Mouse (Mus musculus): Measurements from ENCODE around the gene Rsc1a1. TPM values are rescaled to one million over a fixed set of nuclear protein-coding genes. Genes with fewer than 3 reads are reported as not detected.

Rsc1a1 gene
- total RNA-seq (2021), result under 1 TPM in 1 of 2 experiments, not detected in 1; 1.00 TPM

- intact Hi-C loops (cut with DNase I), result no loop called here
- no peak for DNase-seq
Measured at GRCm38 (mm10) chr4:141685499-141685898, at the start of gene Rsc1a1. TSS of gene Rsc1a1 (minus strand) at chr4:141685599.

GRCm38 (mm10) chr4:141735206-141735560 lies 49.8 kb upstream of the Rsc1a1 start:
- no peak for DNase-seq
- intact Hi-C loops (cut with DNase I), result no loop called here

DNA sequence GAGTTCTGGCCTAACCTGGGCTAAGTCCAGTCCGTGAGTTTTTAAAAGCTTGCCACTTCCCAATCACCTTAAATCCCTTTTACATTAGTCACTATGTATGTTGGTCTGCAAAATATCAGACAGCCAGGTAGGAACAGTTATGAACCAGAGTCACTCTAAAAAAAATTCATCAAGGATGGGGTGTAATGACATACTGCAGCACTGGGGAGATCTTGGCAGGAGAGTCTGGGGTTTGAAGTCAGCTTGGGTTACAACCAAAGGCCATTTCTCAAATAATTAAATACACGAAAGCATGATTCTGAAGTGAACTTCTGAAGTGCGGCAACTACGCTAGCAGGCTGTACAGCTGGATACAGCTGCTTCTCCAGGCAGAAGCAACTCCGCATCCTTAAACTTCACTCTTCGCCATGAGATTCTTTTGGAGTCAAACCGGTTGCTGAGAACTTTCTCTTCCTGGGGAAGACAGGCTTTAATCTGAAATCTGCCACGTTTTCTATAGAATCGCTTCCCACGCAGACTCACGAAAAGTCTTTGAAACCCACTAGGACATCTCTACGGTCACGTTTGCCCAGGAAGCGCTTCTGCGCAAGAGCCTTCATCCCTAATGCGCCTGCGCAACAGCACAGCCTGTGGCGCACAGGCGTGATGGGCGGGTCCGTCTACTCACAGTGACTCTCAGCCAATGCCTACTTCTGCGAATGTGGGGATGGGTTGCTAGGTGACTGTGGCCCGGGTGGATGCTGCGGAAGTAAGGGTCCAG lies 49.2 kb upstream of the Rsc1a1 start:
- peak; percentile 83 to 87 for DNase-seq
- intact Hi-C loops (cut with DNase I), result no loop called here

GRCm38 (mm10) chr4:141731766-141732165 lies 46.4 kb upstream of the Rsc1a1 start:
- intact Hi-C loops (cut with DNase I), result no loop called here
- DNase-seq, result no peak

DNA sequence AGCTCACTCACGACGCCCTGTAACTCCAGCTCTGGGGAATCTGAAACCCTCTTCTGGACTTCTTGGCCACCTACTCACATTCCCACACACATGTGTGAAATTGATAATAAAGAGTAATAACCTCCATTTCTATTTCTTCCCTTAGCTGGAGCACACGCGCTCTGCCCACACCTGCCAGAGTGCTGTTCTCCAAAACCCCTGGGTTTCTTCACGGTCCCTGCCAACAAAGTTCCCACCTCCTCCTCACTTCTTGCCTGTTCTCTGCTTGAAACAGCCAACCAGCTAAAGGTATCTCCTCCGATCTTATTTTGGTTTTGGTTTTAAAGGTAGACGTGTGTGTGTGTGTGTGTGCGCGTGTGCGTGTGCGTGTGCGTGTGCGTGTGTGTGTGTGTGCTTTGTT lies 45.0 kb upstream of the Rsc1a1 start:
- DNase-seq, result no peak
- intact Hi-C loops (cut with DNase I), result no loop called here

- no peak for DNase-seq
- intact Hi-C loops (cut with DNase I), result no loop called here
Measured at GRCm38 (mm10) chr4:141729266-141729665, 43.9 kb upstream of the Rsc1a1 start.

GRCm38 (mm10) chr4:141725738-141726137 lies 40.3 kb upstream of the Rsc1a1 start:
- intact Hi-C loops (cut with DNase I), result no loop called here
- DNase-seq, result no peak

DNA sequence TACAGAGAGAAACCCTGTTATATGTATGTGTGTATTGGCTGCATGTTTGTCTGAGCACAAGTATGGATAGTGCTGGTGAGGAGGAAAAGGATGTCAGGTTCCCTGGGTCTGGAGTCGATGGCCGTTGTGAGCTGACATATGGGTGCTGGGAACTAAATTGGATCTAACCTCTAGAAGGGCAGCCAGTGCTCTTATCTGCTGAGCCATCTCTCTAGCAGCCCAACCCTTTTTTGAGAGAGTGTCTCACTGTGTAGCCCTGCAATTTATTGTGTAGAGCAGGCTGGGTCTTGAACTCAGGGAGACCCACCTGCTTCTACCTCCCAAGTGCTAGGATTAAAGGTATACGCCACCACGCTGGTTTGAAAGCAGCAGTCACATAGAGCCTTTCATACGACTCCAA lies 39.9 kb upstream of the Rsc1a1 start:
- DNase-seq, result no peak
- intact Hi-C loops (cut with DNase I), result no loop called here

- DNase-seq, result no peak
- intact Hi-C loops (cut with DNase I), result loop anchor here (5.0 kb wide), 2 partner anchors 43 to 63 kb away; no protein-coding TSS in a partner anchor
Measured at GRCm38 (mm10) chr4:141724594-141724993, 39.2 kb upstream of the Rsc1a1 start.

DNA sequence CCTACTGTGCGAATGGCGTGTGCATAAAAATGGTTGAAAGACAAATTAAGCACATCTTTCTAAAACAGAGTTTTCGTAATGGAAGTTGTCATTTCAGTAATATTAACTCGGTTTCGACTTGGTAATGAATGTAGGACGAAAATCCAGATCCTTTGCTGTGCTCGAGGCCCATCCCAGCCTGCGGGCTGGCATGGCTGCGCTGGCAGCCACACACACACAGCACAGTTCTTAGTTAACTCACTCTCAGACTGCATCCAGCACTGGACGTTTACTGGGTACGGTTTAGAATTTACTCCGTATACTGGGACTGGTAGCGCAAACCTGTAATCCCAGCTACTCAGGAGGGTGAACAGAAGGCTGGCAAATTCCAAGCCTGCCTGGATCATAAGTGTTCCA lies 38.3 kb upstream of the Rsc1a1 start:
- intact Hi-C loops (cut with DNase I), result loop anchor here (2.0 to 5.0 kb wide), 3 partner anchors 44 to 64 kb away; no protein-coding TSS in a partner anchor
- DNase-seq, result no peak

- peak; percentile 92 to 94 for DNase-seq
- intact Hi-C loops (cut with DNase I), result loop anchor here (2.0 to 5.0 kb wide), 3 partner anchors 44 to 64 kb away; no protein-coding TSS in a partner anchor
Measured at GRCm38 (mm10) chr4:141722731-141723672, 37.6 kb upstream of the Rsc1a1 start, which contains the start of gene Ddi2. TSS of gene Ddi2 (minus strand) at chr4:141723419.

DNA sequence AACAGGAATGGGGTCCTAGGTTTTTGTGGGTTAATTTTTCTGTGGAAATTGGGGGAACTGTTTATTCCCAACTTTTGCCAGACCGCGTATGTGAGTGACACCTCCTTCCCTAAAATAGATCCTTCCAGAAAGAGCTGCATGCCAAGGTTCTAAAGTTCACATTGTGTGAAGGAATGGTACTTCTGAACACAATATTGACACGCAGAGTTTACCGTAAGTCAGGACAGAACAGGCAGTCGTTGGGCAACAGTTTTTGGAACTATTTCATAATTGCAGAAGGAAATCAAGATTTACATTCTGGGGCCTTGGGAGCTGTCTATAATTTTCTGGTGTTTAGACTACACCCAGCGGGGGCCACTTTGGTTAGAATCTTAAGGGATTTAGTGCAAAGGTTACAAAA lies 36.6 kb upstream of the Rsc1a1 start:
- DNase-seq, result no peak
- intact Hi-C loops (cut with DNase I), result loop anchor here (2.0 to 5.0 kb wide), 3 partner anchors 45 to 65 kb away; no protein-coding TSS in a partner anchor

GRCm38 (mm10) chr4:141720761-141721523 lies 35.5 kb upstream of the Rsc1a1 start:
- no peak for DNase-seq
- intact Hi-C loops (cut with DNase I), result loop anchor here (5.0 kb wide), 2 partner anchors 46 to 66 kb away; no protein-coding TSS in a partner anchor

DNA sequence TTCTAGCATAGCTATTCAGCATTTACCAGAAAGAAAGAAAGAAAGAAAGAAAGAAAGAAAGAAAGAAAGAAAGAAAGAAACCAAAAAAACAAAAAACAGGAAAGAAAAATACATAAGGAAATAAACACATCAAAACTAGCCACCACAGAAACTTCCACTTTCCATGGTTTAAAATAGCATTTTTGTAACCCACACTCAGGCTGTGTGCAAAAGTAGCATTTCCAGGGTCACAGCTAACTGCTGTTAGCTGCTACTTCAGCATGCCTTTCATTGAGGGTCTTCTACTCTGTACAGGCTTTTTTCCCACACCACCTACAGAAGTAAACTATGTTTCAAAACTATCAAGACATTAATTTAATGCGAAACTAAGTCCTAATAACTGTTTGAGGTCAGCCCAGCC lies 33.9 kb upstream of the Rsc1a1 start:
- intact Hi-C loops (cut with DNase I), result no loop called here
- DNase-seq, result no peak

- intact Hi-C loops (cut with DNase I), result no loop called here
- DNase-seq, result no peak
Measured at GRCm38 (mm10) chr4:141717633-141718032, 32.2 kb upstream of the Rsc1a1 start.

- intact Hi-C loops (cut with DNase I), result no loop called here
- DNase-seq, result no peak
Measured at GRCm38 (mm10) chr4:141715027-141715426, 29.6 kb upstream of the Rsc1a1 start.

GRCm38 (mm10) chr4:141713598-141714142 lies 28.3 kb upstream of the Rsc1a1 start:
- DNase-seq, result no peak
- intact Hi-C loops (cut with DNase I), result no loop called here

DNA sequence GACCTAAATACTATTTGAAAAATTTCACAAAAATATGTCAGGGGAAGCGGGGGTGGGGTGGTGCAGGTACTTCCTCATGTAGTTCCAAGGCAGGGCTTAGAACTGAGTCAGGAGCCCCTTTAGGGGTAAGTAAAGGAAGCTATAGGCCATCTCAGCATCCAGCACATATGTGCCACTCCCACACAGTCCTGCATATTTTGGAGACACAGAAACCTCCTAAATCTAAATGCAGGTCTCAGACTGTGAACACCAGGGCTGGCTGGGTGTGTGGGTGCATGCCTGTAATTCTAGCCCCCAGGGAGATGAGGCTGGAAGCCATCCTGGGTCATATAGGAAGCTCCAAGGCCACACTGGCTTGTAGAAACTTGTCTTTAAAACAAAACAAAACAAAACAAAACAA lies 25.9 kb upstream of the Rsc1a1 start:
- intact Hi-C loops (cut with DNase I), result no loop called here
- no peak for DNase-seq

DNA sequence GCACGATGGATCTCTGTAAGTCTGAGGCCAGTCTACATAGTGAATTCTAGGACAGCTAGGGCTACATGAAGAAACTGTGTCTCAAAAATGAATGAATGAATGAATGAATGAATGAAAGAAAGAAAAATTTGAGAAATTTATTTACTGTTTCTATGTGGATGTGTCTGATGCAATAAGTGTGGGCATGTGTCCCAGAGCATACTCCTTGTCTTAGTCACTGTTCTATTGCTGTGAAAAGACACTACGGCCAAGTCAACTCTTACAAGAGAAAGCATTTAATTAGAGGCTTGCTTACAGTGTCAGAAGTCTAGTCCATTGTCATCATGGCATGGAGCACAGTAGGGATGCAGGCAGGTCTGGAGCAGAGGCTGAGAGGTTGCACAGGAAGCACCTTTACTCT lies 23.6 kb upstream of the Rsc1a1 start:
- intact Hi-C loops (cut with DNase I), result no loop called here
- DNase-seq, result no peak

DNA sequence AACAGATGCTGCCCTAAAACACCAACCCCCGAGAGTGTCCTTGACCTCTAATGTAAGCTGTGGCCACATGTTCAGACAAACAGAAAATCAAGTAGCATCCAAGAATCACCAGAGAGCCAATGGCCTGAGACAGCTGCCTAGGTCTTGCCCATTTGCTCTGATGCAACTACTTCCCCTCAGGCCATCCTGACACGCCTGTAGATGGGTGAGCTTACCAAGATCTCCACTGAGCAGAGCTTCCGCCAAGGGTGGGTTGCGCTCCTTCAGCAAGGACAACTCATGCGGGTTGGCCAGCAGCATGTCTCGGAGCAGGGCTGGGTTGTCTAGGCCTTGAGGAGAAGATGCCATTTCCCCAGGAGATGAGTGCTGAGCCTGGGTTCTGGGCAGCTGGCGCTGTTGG lies 22.6 kb upstream of the Rsc1a1 start:
- no peak for DNase-seq
- intact Hi-C loops (cut with DNase I), result no loop called here

All from heart, postnatal 36 days (tissue).